ENCODE assay signal across 28 mouse cellular contexts in genomic region chr5:131990532-131990931, GRCm38 (mm10).
DNase-seq lines count a peak whose midpoint lies in the region; ATAC-seq lines count a peak whose summit lies in the region.
"Had no signal": no experiment of that assay in that cellular context is flagged by ENCODE, and none has a peak within 500 bp of the region (broad histone marks: within the 10 kb centered on the region; RNA-seq: fewer than 3 reads in every experiment).

No protein-coding gene starts in this region.

- no peaks in the 10 kb centered on the region for H3K27me3 ChIP-seq in hindbrain, embryonic 13.5 days
- no peaks in the 10 kb centered on the region for H3K27me3 ChIP-seq in hindbrain, embryonic 12.5 days
- no peaks in the 10 kb centered on the region for H3K27me3 ChIP-seq in intestine, embryonic 16.5 days (replicated peaks; ENCODE audit: control insufficient read depth, insufficient read depth, low read length)
- H3K27me3 ChIP-seq: heart, embryonic 12.5 days; liver, embryonic 13.5 days; megakaryocyte, embryonic 14.5 days; midbrain, embryonic 12.5 days; stomach, embryonic 15.5 days had no signal

- no peaks in the 10 kb centered on the region for H3K9me3 ChIP-seq in hindbrain, embryonic 13.5 days
- H3K9me3 ChIP-seq in hindbrain, embryonic 12.5 days (replicated peaks): no peaks in the 10 kb centered on the region
- no peaks in the 10 kb centered on the region; the same call in 1 of the 2 replicates for H3K9me3 ChIP-seq in intestine, embryonic 16.5 days (ENCODE audit: control insufficient read depth, low read length)
- H3K9me3 ChIP-seq: heart, embryonic 12.5 days; liver, embryonic 13.5 days; midbrain, embryonic 12.5 days; stomach, embryonic 15.5 days had no signal

- DNase-seq in kidney, postnatal 36 days: peak; percentile 4 to 21
- DNase-seq in kidney, postnatal 4 days: no peak
- no peak for DNase-seq in frontal cortex, postnatal 14 days (ENCODE audit: low spot score in 2 of 2)
- DNase-seq in right cerebral cortex, adult 2 months (ENCODE audit: low spot score in 2 of 2): no peak
- DNase-seq: adrenal gland, postnatal 25 days; cerebellum, adult 18-20 months; cerebellum, postnatal 14 days; gastrocnemius, postnatal 36 days; heart, adult 2 months; liver, embryonic 13.5 days; lung, adult 18-20 months; lung, postnatal 4 days; right cerebral cortex, postnatal 14 days; thymus, postnatal 14 days had no signal

- WGBS in hindbrain, embryonic 13.5 days: 41% methylated on average over 1 of the region's 1 CpGs
- WGBS in hindbrain, embryonic 12.5 days: 78% methylated on average over 1 of the region's 1 CpGs
- 67% methylated on average over 1 of the region's 1 CpGs for WGBS in intestine, embryonic 16.5 days

- no peak for ATAC-seq in hindbrain, embryonic 13.5 days (ENCODE audit: low FRiP score)
- ATAC-seq in hindbrain, embryonic 12.5 days (ENCODE audit: low FRiP score): no peak
- peak; percentile 58; the same call in 1 of the 2 replicates for ATAC-seq in intestine, embryonic 16.5 days
- ATAC-seq: CD4-positive, CD25-positive, alpha-beta regulatory T cell, adult 4 months; forebrain, embryonic 14.5 days; lung, postnatal 0 days had no signal

- no peaks in the 10 kb centered on the region for H3K36me3 ChIP-seq in hindbrain, embryonic 13.5 days
- no peaks in the 10 kb centered on the region for H3K36me3 ChIP-seq in hindbrain, embryonic 12.5 days
- no peaks in the 10 kb centered on the region for H3K36me3 ChIP-seq in intestine, embryonic 16.5 days (ENCODE audit: control insufficient read depth, insufficient read depth, low read length)
- H3K36me3 ChIP-seq: heart, embryonic 12.5 days; liver, embryonic 13.5 days; midbrain, embryonic 12.5 days; stomach, embryonic 15.5 days had no signal

- H3K4me3 ChIP-seq in hindbrain, embryonic 13.5 days: no peak overlapping the region
- H3K4me3 ChIP-seq in hindbrain, embryonic 12.5 days: no peak overlapping the region
- no peak overlapping the region for H3K4me3 ChIP-seq in intestine, embryonic 16.5 days (ENCODE audit: low read length)
- H3K4me3 ChIP-seq: heart, adult 2 months; heart, embryonic 12.5 days; layer of hippocampus, adult 2 months; left cerebral cortex, adult 2 months; liver, embryonic 13.5 days; megakaryocyte, embryonic 14.5 days; midbrain, embryonic 12.5 days; myocyte; stomach, embryonic 15.5 days had no signal

- peak overlapping the region; percentile 45; the same call in 1 of the 2 replicates for H3K27ac ChIP-seq in hindbrain, embryonic 13.5 days
- no peak overlapping the region for H3K27ac ChIP-seq in hindbrain, embryonic 12.5 days
- H3K27ac ChIP-seq in intestine, embryonic 16.5 days (ENCODE audit: low read length): no peak overlapping the region
- H3K27ac ChIP-seq: heart, adult 2 months; kidney, postnatal 0 days; layer of hippocampus, adult 2 months; left cerebral cortex, adult 2 months; liver, embryonic 13.5 days; midbrain, embryonic 12.5 days; stomach, embryonic 15.5 days had no signal

- H3K9ac ChIP-seq in hindbrain, embryonic 13.5 days: no peak overlapping the region
- H3K9ac ChIP-seq in hindbrain, embryonic 12.5 days: no peak overlapping the region
- H3K9ac ChIP-seq in intestine, embryonic 16.5 days (ENCODE audit: low read depth, low read length): no peak overlapping the region
- H3K9ac ChIP-seq: heart, embryonic 12.5 days; liver, embryonic 13.5 days; midbrain, embryonic 12.5 days; stomach, embryonic 15.5 days had no signal

- no peak overlapping the region for H3K4me2 ChIP-seq in hindbrain, embryonic 13.5 days
- H3K4me2 ChIP-seq in hindbrain, embryonic 12.5 days (replicated peaks): no peak overlapping the region
- no peak overlapping the region for H3K4me2 ChIP-seq in intestine, embryonic 16.5 days (ENCODE audit: low read depth, low read length)
- H3K4me2 ChIP-seq: heart, embryonic 12.5 days; liver, embryonic 13.5 days; midbrain, embryonic 12.5 days; stomach, embryonic 15.5 days had no signal

- peaks cover 20% of the 10 kb centered on the region for H3K4me1 ChIP-seq in hindbrain, embryonic 13.5 days (replicated peaks)
- H3K4me1 ChIP-seq in hindbrain, embryonic 12.5 days: peaks cover 13% of the 10 kb centered on the region
- 0 out of 2 replicates have a peak, but pooled peaks cover 6% of the 10 kb centered on the region for H3K4me1 ChIP-seq in intestine, embryonic 16.5 days (ENCODE audit: control insufficient read depth, insufficient read depth, low read length)
- H3K4me1 ChIP-seq: liver, embryonic 13.5 days; midbrain, embryonic 12.5 days; stomach, embryonic 15.5 days had no signal

Comparison
In these comparisons a context has a peak if more than half of its experiments do, and no peak if none do; other contexts are left out.
1. DNase-seq: peak in kidney, postnatal 36 days (2 of 2); none in kidney, postnatal 4 days (0 of 2), frontal cortex, postnatal 14 days (0 of 2) and right cerebral cortex, adult 2 months (0 of 2).